Mouse (Mus musculus) bone marrow macrophage, adult 2 months (primary cell): Measurements from ENCODE around the gene Agrp. TPM values are rescaled to one million over a fixed set of nuclear protein-coding genes. Genes with fewer than 3 reads are reported as not detected.

Experiments
- H3K27ac ChIP-seq: 2 replicates; pipeline ENCODE4 v1.5.1; 2012; ENCODE audit warnings: low read depth, low read length; ENCODE audit not compliant: insufficient read depth
- H3K4me1 ChIP-seq: 2 replicates; pipeline ENCODE4 v1.6.1; 2012; ENCODE audit warnings: low read length; ENCODE audit not compliant: control insufficient read depth, insufficient read depth
- H3K4me3 ChIP-seq: 2 replicates; pipeline ENCODE4 v1.5.1; 2012; ENCODE audit warnings: mild to moderate bottlenecking, low read length, moderate library complexity; ENCODE audit not compliant: insufficient read depth
- CTCF ChIP-seq: IDR thresholded peaks from 2 replicates; pipeline ENCODE4 v1.5.1; 2012; ENCODE audit warnings: low read depth, mild to moderate bottlenecking, low read length, moderate library complexity
- POLR2A ChIP-seq: IDR thresholded peaks from 2 replicates; pipeline ENCODE4 v1.6.1; 2012; ENCODE audit warnings: mild to moderate bottlenecking, low read depth, low read length, borderline replicate concordance
- polyA plus RNA-seq: library from polyadenylated mRNA; stranded (reverse); fragments of >200 nt; gene quantifications from 2 replicates; pipeline ENCODE4 v1.2.4, GENCODE M21; 2012; ENCODE audit not compliant: missing spikeins, insufficient read depth, insufficient read length

The Agrp gene
- polyA plus RNA-seq, 1 experiment: not detected

GRCm38 (mm10) chr8:105564573-105565229 is 72.5 kb downstream of the Agrp start:
- 0 out of 2 replicates have a peak, but pooled peaks have one; percentile 7 for TF ChIP-seq CTCF
- peaks cover 26% of the 10 kb centered on the region for H3K4me1 ChIP-seq
- H3K27ac ChIP-seq: peak overlapping the region; percentile 87
- H3K4me3 ChIP-seq: peak overlapping the region; percentile 80

- TF ChIP-seq POLR2A (no peak), CTCF (no peak)
- H3K27ac ChIP-seq: no peak overlapping the region
- no peak overlapping the region for H3K4me3 ChIP-seq
- H3K4me1 ChIP-seq: peaks cover 26% of the 10 kb centered on the region
Measured at GRCm38 (mm10) chr8:105563871-105564270, 73.3 kb downstream of the Agrp start.

- TF ChIP-seq POLR2A: no peak
- no peak for TF ChIP-seq CTCF
- Histone ChIP-seq H3K4me1 (peaks cover 26% of the 10 kb centered on the region), H3K4me3 (no peak overlapping the region), H3K27ac (no peak overlapping the region)
Measured at GRCm38 (mm10) chr8:105562863-105563262, 74.3 kb downstream of the Agrp start.

- no peak overlapping the region for H3K27ac ChIP-seq
- H3K4me1 ChIP-seq: peaks cover 29% of the 10 kb centered on the region
- no peak overlapping the region for H3K4me3 ChIP-seq
- TF ChIP-seq CTCF: no peak
- TF ChIP-seq POLR2A: no peak
Measured at GRCm38 (mm10) chr8:105555230-105555629, 82.0 kb downstream of the Agrp start.

- TF ChIP-seq CTCF (peak; percentile 58), POLR2A (no peak)
- Histone ChIP-seq H3K27ac (no peak overlapping the region), H3K4me3 (no peak overlapping the region), H3K4me1 (peaks cover 36% of the 10 kb centered on the region)
Measured at GRCm38 (mm10) chr8:105554087-105554486, 83.1 kb downstream of the Agrp start.

GRCm38 (mm10) chr8:105552824-105553223 is 84.4 kb downstream of the Agrp start:
- TF ChIP-seq CTCF (no peak), POLR2A (no peak)
- H3K4me3 ChIP-seq: no peak overlapping the region
- H3K27ac ChIP-seq: peak overlapping the region; percentile 10; the same call in 1 of the 2 replicates
- peaks cover 36% of the 10 kb centered on the region for H3K4me1 ChIP-seq

- no peak overlapping the region for H3K27ac ChIP-seq
- no peak for TF ChIP-seq CTCF
- no peak for TF ChIP-seq POLR2A
Measured at GRCm38 (mm10) chr8:105552032-105552431, 85.2 kb downstream of the Agrp start.

GRCm38 (mm10) chr8:105550083-105550482 is 87.1 kb downstream of the Agrp start:
- TF ChIP-seq POLR2A (no peak), CTCF (no peak)
- H3K27ac ChIP-seq: 0 out of 2 replicates have a peak overlapping the region, but pooled peaks have one; percentile 2
- no peak overlapping the region for H3K4me3 ChIP-seq
- peaks cover 61% of the 10 kb centered on the region for H3K4me1 ChIP-seq

More at GRCm38 (mm10) chr8:105552032-105552431, 85.2 kb downstream of the Agrp start:
- Histone ChIP-seq H3K4me1 (peaks cover 42% of the 10 kb centered on the region), H3K4me3 (no peak overlapping the region)

- H3K4me1 ChIP-seq: peaks cover 67% of the 10 kb centered on the region
- TF ChIP-seq CTCF (no peak), POLR2A (no peak)
- no peak overlapping the region for H3K4me3 ChIP-seq
- no peak overlapping the region for H3K27ac ChIP-seq
Measured at GRCm38 (mm10) chr8:105549506-105549905, 87.7 kb downstream of the Agrp start.

GRCm38 (mm10) chr8:105546384-105547350 is 90.5 kb downstream of the Agrp start:
- peaks cover 65% of the 10 kb centered on the region for H3K4me1 ChIP-seq
- no peak for TF ChIP-seq POLR2A
- no peak for TF ChIP-seq CTCF
- no peak overlapping the region for H3K27ac ChIP-seq
- H3K4me3 ChIP-seq: no peak overlapping the region
